Mouse (Mus musculus) forebrain, postnatal 0 days (tissue): Measurements from ENCODE around the gene Fam207a. TPM values are rescaled to one million over a fixed set of nuclear protein-coding genes. Genes with fewer than 3 reads are reported as not detected.

Source experiments
- ATAC-seq: fragments of 200-750 bp; cut with Nextera tagmentation; 2 replicates; pipeline ENCODE4 v1.8.0; 2017; ENCODE audit warnings: mild to moderate bottlenecking, moderate library complexity
- DNase-seq: peaks from one replicate; pipeline ENCODE4 v3.0.0-alpha.2; 2015
- H3K27ac ChIP-seq: fragments of 300-500 bp; sonication (generic); 2 replicates; pipeline ENCODE4 v1.5.1; 2014; ENCODE audit warnings: low read depth, mild to moderate bottlenecking, antibody characterized with exemption, low read length, moderate library complexity, mixed read lengths
- H3K27me3 ChIP-seq: fragments of 300-500 bp; sonication (generic); 2 replicates; pipeline ENCODE4 v1.6.1; 2014; ENCODE audit warnings: mild to moderate bottlenecking, low read length, mixed read lengths; ENCODE audit not compliant: insufficient read depth
- H3K36me3 ChIP-seq: fragments of 300-500 bp; sonication (generic); 2 replicates; pipeline ENCODE4 v1.6.1; 2014; ENCODE audit warnings: mild to moderate bottlenecking, moderate library complexity; ENCODE audit not compliant: insufficient read depth
- H3K4me1 ChIP-seq: fragments of 300-500 bp; sonication (generic); 2 replicates; pipeline ENCODE4 v1.6.1; 2014; ENCODE audit warnings: antibody characterized with exemption; ENCODE audit not compliant: insufficient read depth
- H3K4me2 ChIP-seq: fragments of 300-500 bp; sonication (generic); 2 replicates; pipeline ENCODE4 v1.6.1; 2014; ENCODE audit warnings: low read depth, mild to moderate bottlenecking, moderate library complexity
- H3K4me3 ChIP-seq: fragments of 300-500 bp; sonication (generic); 2 replicates; pipeline ENCODE4 v1.5.1; 2014; ENCODE audit warnings: low read depth, low read length, mixed read lengths
- H3K9ac ChIP-seq: fragments of 300-500 bp; sonication (generic); 2 replicates; pipeline ENCODE4 v1.6.1; 2014; ENCODE audit warnings: mild to moderate bottlenecking
- H3K9me3 ChIP-seq: fragments of 300-500 bp; sonication (generic); 2 replicates; pipeline ENCODE4 v1.6.1; 2016; ENCODE audit warnings: low read length
- CTCF ChIP-seq: sonication (generic); IDR thresholded peaks from 2 replicates; pipeline ENCODE4 v1.5.1; 2016; ENCODE audit warnings: antibody characterized with exemption, control low read depth, low read depth
- WGBS: fragments of 180-500 bp; shearing (Covaris S2); extraction: QIAGEN DNeasy Blood & Tissue Kit; methylation state at CpG from one replicate; pipeline ENCODE4 v1.1.7; 2014; 5-methylcytosine and 5-hydroxymethylcytosine counted together
- polyA plus RNA-seq: library from polyadenylated mRNA; unstranded; fragments of >200 nt; fragmentation: Nextera tagmentation; extraction: Ambion mirVana; gene quantifications from 2 replicates; pipeline ENCODE4 v1.2.1, GENCODE M21; 2015
- total RNA-seq: library from RNA; depleted of rRNA; stranded (reverse); fragments of >200 nt; gene quantifications from 2 replicates; pipeline ENCODE4 v1.2.3, GENCODE M21; 2014

Gene Fam207a
- total and polyA plus RNA-seq, 2 experiments from 2014 or later: 34.9 to 42.2 TPM

- ATAC-seq (no peak), DNase-seq (no peak)
- Histone ChIP-seq H3K4me1 (peaks cover 7% of the 10 kb centered on the region; the same call in 1 of the 2 replicates), H3K36me3 (no peaks in the 10 kb centered on the region), H3K9ac (no peak overlapping the region), H3K4me2 (no peak overlapping the region), H3K27ac (no peak overlapping the region), H3K27me3 (no peaks in the 10 kb centered on the region), H3K4me3 (no peak overlapping the region), H3K9me3 (no peaks in the 10 kb centered on the region)
- no peak for TF ChIP-seq CTCF
- 86% methylated on average over 5 of the region's 5 CpGs for WGBS
These were observed 4.9 kb upstream of the Fam207a start for GRCm38 (mm10) chr10:77520497-77520896.

GRCm38 (mm10) chr10:77519191-77519590 is 3.6 kb upstream of the Fam207a start:
- H3K27ac ChIP-seq: no peak overlapping the region
- H3K27me3 ChIP-seq: no peaks in the 10 kb centered on the region
- no peak for DNase-seq
- H3K9me3 ChIP-seq: no peaks in the 10 kb centered on the region
- 0 out of 2 replicates have a peak, but pooled peaks cover under 1% of the 10 kb centered on the region for H3K36me3 ChIP-seq
- H3K4me3 ChIP-seq: no peak overlapping the region
- no peak for TF ChIP-seq CTCF
- 92% methylated on average over 3 of the region's 3 CpGs for WGBS
- no peak overlapping the region for H3K9ac ChIP-seq
- no peak for ATAC-seq
- H3K4me2 ChIP-seq: no peak overlapping the region
- H3K4me1 ChIP-seq: peaks cover 7% of the 10 kb centered on the region

GRCm38 (mm10) chr10:77517801-77518200 is 2.2 kb upstream of the Fam207a start:
- no peak for TF ChIP-seq CTCF
- H3K4me3 ChIP-seq: no peak overlapping the region
- no peak overlapping the region for H3K27ac ChIP-seq
- no peak overlapping the region for H3K4me2 ChIP-seq
- 90% methylated on average over 5 of the region's 5 CpGs for WGBS
- H3K27me3 ChIP-seq: no peaks in the 10 kb centered on the region
- DNase-seq (no peak), ATAC-seq (no peak)
- peaks cover 8% of the 10 kb centered on the region for H3K36me3 ChIP-seq
- no peaks in the 10 kb centered on the region for H3K9me3 ChIP-seq
- H3K9ac ChIP-seq: no peak overlapping the region
- H3K4me1 ChIP-seq: peaks cover 7% of the 10 kb centered on the region

- TF ChIP-seq CTCF: peak; percentile 89
- peaks cover 15% of the 10 kb centered on the region for H3K36me3 ChIP-seq
- no peaks in the 10 kb centered on the region for H3K27me3 ChIP-seq
- no peak overlapping the region for H3K9ac ChIP-seq
- no peak overlapping the region for H3K27ac ChIP-seq
- peaks cover 7% of the 10 kb centered on the region for H3K4me1 ChIP-seq
- WGBS: 18% methylated on average over 20 of the region's 20 CpGs
- ATAC-seq (no peak), DNase-seq (peak; percentile 77)
- no peak overlapping the region for H3K4me3 ChIP-seq
- no peak overlapping the region for H3K4me2 ChIP-seq
- no peaks in the 10 kb centered on the region for H3K9me3 ChIP-seq
These were observed 1.6 kb upstream of the Fam207a start for GRCm38 (mm10) chr10:77517066-77517620.

GRCm38 (mm10) chr10:77516379-77516951 is 880 bp upstream of the Fam207a start:
- no peak for TF ChIP-seq CTCF
- 38% methylated on average over 14 of the region's 14 CpGs for WGBS
- peak overlapping the region; percentile 65 for H3K4me3 ChIP-seq
- ATAC-seq: no peak
- peak; percentile 11 for DNase-seq
- no peaks in the 10 kb centered on the region for H3K9me3 ChIP-seq
- H3K36me3 ChIP-seq: peaks cover 22% of the 10 kb centered on the region
- peaks cover 7% of the 10 kb centered on the region for H3K4me1 ChIP-seq
- peak overlapping the region; percentile 60 for H3K9ac ChIP-seq
- H3K27me3 ChIP-seq: no peaks in the 10 kb centered on the region
- H3K27ac ChIP-seq: peak overlapping the region; percentile 85
- peak overlapping the region; percentile 65 for H3K4me2 ChIP-seq

- no peak overlapping the region for H3K9ac ChIP-seq
- H3K4me3 ChIP-seq: no peak overlapping the region
- peaks cover 49% of the 10 kb centered on the region for H3K36me3 ChIP-seq
- H3K9me3 ChIP-seq: no peaks in the 10 kb centered on the region
- H3K27me3 ChIP-seq: no peaks in the 10 kb centered on the region
- no peak for DNase-seq
- no peak overlapping the region for H3K4me2 ChIP-seq
- ATAC-seq: no peak
- 84% methylated on average over 15 of the region's 15 CpGs for WGBS
- H3K4me1 ChIP-seq: no peaks in the 10 kb centered on the region; the same call in 1 of the 2 replicates
- TF ChIP-seq CTCF: no peak
- no peak overlapping the region for H3K27ac ChIP-seq
These were observed 5.2 kb downstream of the Fam207a start for GRCm38 (mm10) chr10:77510225-77510982.
